Mouse (Mus musculus) gastrocnemius, adult 8-10 months (tissue): ENCODE measurements around the gene Cdk14. TPM values are rescaled to one million over a fixed set of nuclear protein-coding genes. Genes with fewer than 3 reads are reported as not detected.
A peak's percentile ranks its signal among the peaks of the same experiment; 100 is the strongest.

Experiments used
- DNase-seq, 2 experiments: peaks; one replicate each; pipeline ENCODE4 v3.0.0; 2022; ENCODE audit warnings: low spot score in 2 of 2
- total RNA-seq, 4 experiments: library from RNA; stranded (reverse); gene quantifications; 2 replicates each; pipeline ENCODE4 v1.2.4; 2022

Gene Cdk14
- total RNA-seq, 4 experiments from 2014 or later: 2.2 to 2.8 (median 2.3) TPM

GRCm38 (mm10) chr5:4812036-4812729, 607.9 kb downstream of the Cdk14 start:
- no peak for DNase-seq

GRCm38 (mm10) chr5:4805228-4805627, 614.9 kb downstream of the Cdk14 start:
- DNase-seq: no peak

- DNase-seq: no peak
Measured at GRCm38 (mm10) chr5:4803708-4804107, 616.4 kb downstream of the Cdk14 start.

GRCm38 (mm10) chr5:4801971-4802370, 618.1 kb downstream of the Cdk14 start:
- no peak for DNase-seq

GRCm38 (mm10) chr5:4801096-4801850, 618.8 kb downstream of the Cdk14 start:
- DNase-seq: no peak

GRCm38 (mm10) chr5:4791219-4791618, 628.9 kb downstream of the Cdk14 start:
- DNase-seq: no peak

GRCm38 (mm10) chr5:4790265-4790664, 629.8 kb downstream of the Cdk14 start:
- no peak for DNase-seq

- DNase-seq: no peak
Measured at GRCm38 (mm10) chr5:4788484-4788883, 631.6 kb downstream of the Cdk14 start.

GRCm38 (mm10) chr5:4786816-4787215, 633.3 kb downstream of the Cdk14 start:
- DNase-seq: no peak

- DNase-seq: no peak
Measured at GRCm38 (mm10) chr5:4778274-4778673, 641.8 kb downstream of the Cdk14 start.

GRCm38 (mm10) chr5:4776495-4776894, 643.6 kb downstream of the Cdk14 start:
- DNase-seq: no peak

GRCm38 (mm10) chr5:4773090-4773772, 646.9 kb downstream of the Cdk14 start:
- DNase-seq: no peak

- DNase-seq: no peak
Measured at GRCm38 (mm10) chr5:4770609-4771008, 649.5 kb downstream of the Cdk14 start.

GRCm38 (mm10) chr5:4767896-4768295, 652.2 kb downstream of the Cdk14 start:
- no peak for DNase-seq

- no peak for DNase-seq
Measured at GRCm38 (mm10) chr5:4766719-4767118, 653.4 kb downstream of the Cdk14 start.

GRCm38 (mm10) chr5:4761891-4762290, 658.2 kb downstream of the Cdk14 start:
- no peak for DNase-seq

- no peak for DNase-seq
Measured at GRCm38 (mm10) chr5:4758331-4759080, 661.6 kb downstream of the Cdk14 start.

- DNase-seq: peak; percentile 73 to 81
Measured at GRCm38 (mm10) chr5:4757902-4758301, 662.2 kb downstream of the Cdk14 start, which contains the start of gene Fzd1. Gene Fzd1, minus strand, starts transcription at chr5:4758035.

GRCm38 (mm10) chr5:4756871-4757711, 663.0 kb downstream of the Cdk14 start:
- DNase-seq: peak; percentile 12 to 17

- DNase-seq: peak in 1 of 2 experiments; percentile 6
Measured at GRCm38 (mm10) chr5:4756001-4756681, 664.0 kb downstream of the Cdk14 start.
